Mouse (Mus musculus) spleen, postnatal 10 days (tissue): Measurements from ENCODE around the gene Aldh3b2.
"Not testable (repeated sequence)": the region's sequence is repeated elsewhere in the genome, so short reads cannot be mapped to it uniquely, and the experiment has no call there.

Source experiments
- DNase-seq, 2 experiments: peaks; one replicate each; pipeline ENCODE4 v3.0.0; 2021 to 2022; ENCODE audit warnings: low spot score in 2 of 2

Aldh3b2 gene

GRCm38 (mm10) chr19:3947813-3948212, 24.3 kb upstream of the Aldh3b2 start:
- no peak for DNase-seq

DNA sequence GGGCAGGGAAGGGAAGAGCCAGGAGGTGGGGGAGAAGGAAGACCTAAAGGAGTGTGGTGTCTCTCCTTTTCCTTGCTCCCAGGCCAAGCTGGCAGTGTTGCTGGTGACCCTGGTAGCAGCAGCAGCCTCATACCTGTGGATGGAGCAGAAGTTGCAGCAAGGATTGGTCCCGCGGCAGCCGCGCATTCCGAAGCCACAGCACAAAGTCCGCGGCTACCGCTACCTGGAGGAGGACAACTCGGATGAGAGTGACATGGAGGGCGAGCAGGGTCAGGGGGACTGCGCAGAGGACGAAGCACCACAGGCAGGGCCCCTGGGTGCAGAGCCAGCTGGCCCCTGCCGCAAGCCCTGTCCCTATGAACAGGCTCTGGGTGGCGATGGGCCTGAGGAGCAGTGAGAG, 23.6 kb upstream of the Aldh3b2 start:
- DNase-seq = no peak

- no peak for DNase-seq
These were observed 21.8 kb upstream of the Aldh3b2 start for GRCm38 (mm10) chr19:3950331-3950730.

DNA sequence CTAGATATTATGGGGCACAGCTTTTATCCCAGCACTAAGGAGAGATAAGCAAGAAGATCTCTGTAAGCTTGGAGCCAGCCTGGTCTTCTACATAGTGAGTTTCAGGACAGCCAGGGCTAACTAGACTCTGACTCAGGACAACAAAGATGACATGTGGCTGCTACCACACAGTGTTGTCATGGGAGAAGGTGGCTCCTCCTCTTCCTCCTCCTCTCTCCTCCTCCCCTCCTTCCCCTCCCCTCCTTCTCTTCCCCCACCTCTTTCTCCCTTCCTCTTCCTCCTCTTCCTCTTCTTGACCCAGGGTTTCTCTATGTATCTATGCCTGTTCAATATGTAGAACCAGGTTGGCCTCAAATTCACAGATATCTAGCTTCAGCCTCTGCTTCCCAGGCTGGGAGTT, 20.7 kb upstream of the Aldh3b2 start:
- no peak for DNase-seq

GRCm38 (mm10) chr19:3952099-3952498, 20.0 kb upstream of the Aldh3b2 start:
- no peak for DNase-seq

- DNase-seq = no peak
These were observed 17.1 kb upstream of the Aldh3b2 start for GRCm38 (mm10) chr19:3955033-3955432.

DNA sequence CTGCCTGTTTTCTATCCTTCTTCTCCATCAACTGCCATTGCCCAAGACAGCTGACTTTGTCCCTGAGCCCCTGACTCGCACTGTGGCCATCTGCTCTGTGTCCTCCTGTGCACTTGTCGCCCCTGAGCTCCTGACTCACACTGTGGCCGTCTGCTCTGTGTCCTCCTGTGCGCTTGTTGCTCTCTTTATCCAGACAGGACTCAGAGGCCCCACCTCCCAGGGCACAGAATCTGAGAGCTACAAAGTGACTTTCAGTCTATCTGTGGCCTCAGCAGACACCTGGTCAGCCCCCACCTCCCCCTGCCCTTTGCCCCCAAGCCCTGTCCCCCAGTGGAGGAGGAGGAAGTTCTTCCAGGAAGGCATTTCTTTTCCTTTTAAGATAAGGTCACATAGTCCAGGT, 16.3 kb upstream of the Aldh3b2 start:
- no peak for DNase-seq

DNA sequence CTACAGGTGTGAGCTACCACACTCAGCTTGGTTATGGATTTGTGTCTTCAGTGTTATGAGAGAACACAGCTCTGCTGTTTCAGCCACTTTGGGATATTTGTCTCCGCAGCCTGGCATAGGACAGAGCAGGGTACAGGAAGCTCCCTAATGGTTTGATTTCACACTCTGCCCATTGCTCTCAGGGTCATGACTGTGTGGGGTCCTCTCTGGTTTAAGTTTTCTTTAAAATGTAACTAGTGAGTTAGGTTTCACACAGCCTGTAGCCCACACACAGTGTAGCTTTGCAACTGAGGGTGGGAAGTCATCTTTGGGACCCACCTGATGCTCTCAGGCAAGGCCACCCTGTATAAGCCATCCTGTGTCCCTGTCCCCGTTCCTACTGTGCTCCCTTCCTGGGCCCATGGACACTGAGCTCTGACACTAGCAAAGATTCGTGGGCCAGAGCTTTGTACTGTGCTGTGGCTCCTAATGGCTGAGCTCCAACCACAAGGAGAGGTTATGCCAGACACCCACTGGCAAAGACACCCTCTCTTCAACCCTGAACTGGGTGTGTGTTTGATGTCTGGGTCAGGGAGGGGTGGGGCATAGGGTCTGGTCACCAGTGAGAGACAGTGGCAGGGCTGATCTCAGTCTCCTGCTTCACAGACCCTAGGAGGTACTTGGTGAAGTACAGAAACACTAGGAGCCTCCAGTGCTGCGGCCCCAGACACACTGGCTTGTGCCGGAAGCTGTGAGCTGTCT, 14.7 kb upstream of the Aldh3b2 start:
- not testable (repeated sequence) for DNase-seq

DNA sequence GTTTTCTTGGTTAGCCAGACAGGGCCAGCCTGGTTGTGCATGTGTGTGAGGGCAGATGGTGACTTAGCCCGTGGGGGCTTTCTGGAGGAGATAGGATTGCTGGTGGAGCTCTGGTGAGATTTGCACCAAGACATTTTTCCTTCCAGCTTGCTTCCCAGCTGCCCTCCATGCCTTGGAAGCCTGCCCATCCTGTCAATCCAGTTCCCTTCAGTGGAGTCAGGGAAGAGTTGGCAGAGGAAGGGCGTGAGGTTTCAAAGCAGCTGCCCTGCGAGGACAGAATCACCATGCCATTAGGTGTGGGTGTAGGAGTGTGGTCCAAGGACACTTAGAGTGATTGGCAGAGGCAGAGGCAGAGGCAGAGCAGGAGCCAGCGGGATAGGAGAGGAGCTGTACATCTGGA, 13.7 kb upstream of the Aldh3b2 start, which contains the start of gene Aldh3b3:
Aldh3b3 (plus strand) TSS at position 176 of the 400 bp plus-strand sequence.
- DNase-seq = no peak

- no peak for DNase-seq
These were observed 13.1 kb upstream of the Aldh3b2 start for GRCm38 (mm10) chr19:3959030-3959429.

DNA sequence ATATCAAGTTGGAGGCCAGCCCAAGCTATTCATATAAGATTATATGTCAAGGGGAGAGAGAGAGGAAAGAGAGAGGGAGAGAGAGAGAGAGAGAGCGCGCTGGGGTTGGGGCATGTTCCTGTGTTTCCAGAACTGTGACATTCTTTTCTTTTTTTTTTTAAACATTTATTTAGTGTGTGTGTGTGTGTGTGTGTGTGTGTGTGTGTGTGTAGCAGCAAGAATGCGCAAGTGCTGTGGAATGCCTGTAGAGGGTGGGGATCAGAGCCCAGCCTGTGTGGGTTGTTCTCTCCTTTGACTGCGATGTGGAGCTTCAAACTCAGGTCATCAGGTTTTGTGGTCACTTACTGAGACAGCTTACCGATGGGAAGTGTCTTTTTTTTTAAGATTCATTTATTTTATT, 11.9 kb upstream of the Aldh3b2 start:
- DNase-seq = no peak

DNA sequence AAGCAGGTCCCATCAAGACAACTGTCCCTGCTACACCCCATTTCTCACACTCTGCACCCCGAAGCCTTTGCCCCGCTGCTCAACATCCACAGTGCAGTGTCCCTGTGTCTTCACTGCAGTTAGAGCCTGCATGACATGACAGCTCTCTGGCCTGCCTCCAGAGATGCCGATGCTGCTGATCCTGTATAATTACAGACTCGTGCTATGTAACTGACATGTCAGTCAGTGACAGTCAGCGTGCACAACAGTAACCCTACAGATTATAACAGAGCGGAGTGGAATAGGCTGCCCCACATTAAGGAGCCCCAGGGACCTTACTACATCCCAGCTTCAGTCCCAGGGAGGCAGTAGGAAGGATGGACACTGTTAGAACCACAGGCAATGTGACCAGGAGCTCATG, 10.3 kb upstream of the Aldh3b2 start:
- DNase-seq = not testable (repeated sequence)

- peak in 1 of 2 experiments; percentile 70 for DNase-seq
These were observed 9.7 kb upstream of the Aldh3b2 start for GRCm38 (mm10) chr19:3962469-3962868.

DNA sequence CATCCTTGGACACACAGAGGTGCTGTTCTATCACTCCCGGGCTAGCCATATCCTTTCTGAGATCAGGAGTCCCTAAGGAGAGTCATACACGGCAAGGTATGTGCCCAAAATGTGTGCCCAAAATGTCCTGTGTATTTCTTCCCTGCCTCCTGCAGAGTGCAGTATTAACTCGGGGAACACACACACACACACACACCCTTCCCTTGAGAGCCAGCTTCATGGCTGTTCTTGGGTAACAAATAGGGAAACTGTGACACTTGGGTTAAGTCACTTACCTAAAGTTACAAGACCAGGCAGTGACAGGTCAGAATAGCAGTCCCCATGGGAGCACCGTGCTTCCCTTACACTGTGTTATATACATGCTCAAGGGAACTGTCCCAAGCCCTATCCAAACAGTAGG, 8.1 kb upstream of the Aldh3b2 start:
- no peak for DNase-seq

DNA sequence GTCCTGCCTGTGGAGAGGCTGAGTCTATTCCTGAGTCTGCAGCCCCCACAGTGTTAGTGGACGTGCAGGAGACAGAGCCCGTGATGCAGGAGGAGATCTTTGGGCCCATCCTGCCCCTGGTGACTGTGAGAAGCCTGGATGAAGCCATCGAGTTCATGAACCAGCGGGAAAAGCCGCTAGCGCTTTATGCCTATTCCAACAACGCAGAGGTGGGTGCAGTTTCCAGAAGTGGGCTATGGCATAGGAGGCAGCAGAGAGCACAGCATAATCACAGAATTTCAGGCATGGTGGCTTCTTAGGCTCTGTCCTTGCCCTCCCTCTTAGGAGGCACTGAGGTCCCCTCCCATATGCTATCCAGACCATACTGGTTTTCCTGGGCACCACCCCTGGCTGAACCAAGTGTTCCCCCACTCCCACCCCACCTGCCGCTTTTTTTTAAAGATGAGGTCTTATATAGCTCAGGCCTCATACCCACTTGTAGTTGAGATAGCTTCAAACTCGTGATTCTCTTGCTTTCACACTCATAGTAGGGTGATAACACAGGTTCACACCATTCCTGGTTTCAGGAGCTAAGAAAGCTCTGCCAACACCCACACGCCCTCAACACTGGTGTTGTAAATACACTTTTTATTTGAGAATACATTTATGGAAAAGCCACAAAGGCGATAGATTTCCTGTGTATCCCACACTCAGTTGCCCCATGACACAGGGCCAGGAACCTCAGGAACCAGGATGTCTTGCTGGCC, 5.6 kb upstream of the Aldh3b2 start:
- DNase-seq = no peak

DNA sequence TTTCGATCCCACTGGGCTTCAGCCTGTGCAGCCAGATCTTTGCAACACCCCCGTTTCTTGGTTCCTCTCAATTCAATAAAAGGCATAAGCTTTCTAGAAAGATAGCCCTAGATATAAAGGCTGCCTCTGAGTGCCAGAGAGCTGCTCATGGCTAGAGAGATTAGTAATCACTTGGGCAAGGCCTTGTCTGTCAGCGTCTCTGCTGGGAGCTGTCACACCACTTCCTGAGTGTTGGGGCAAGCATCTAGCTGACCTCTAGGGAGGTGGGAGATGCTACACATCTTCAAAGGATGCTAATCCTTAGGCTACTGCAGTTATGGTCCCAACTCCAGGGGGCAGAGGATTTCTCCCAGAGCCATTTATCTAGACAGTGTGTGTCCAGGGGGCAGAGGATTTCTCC, 4.9 kb upstream of the Aldh3b2 start:
- DNase-seq = no peak

- DNase-seq = not testable (repeated sequence)
These were observed 2.5 kb downstream of the Aldh3b2 start for GRCm38 (mm10) chr19:3974608-3975007.

GRCm38 (mm10) chr19:3975866-3976265, 3.7 kb downstream of the Aldh3b2 start:
- DNase-seq = no peak

GRCm38 (mm10) chr19:3980309-3980708, 8.2 kb downstream of the Aldh3b2 start:
- DNase-seq = peak; percentile 70 to 84

- DNase-seq = no peak
These were observed 8.8 kb downstream of the Aldh3b2 start for GRCm38 (mm10) chr19:3980917-3981316.

GRCm38 (mm10) chr19:3983527-3984200, 11.5 kb downstream of the Aldh3b2 start:
- DNase-seq = no peak

DNA sequence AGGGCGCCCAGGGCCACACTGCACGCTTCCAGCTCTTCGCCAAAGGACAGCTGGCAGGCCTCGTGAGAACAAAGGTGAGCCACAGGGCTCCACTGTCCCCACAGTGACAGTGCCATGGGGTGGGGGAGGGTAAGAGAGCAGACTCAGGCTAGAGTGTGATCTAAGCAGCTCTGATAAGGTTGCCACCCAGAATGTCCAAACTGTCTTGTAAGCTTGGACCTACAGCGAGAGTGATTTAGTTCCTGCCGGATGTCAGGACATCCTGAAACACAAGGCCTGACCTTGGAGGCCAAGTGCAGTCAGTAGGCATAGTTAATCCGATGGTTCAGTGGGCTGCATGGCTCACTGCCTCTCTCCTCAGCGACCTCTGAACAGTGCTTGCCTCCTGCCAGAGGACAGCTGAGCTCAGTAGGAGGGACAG, 13.1 kb downstream of the Aldh3b2 start:
- no peak for DNase-seq

DNA sequence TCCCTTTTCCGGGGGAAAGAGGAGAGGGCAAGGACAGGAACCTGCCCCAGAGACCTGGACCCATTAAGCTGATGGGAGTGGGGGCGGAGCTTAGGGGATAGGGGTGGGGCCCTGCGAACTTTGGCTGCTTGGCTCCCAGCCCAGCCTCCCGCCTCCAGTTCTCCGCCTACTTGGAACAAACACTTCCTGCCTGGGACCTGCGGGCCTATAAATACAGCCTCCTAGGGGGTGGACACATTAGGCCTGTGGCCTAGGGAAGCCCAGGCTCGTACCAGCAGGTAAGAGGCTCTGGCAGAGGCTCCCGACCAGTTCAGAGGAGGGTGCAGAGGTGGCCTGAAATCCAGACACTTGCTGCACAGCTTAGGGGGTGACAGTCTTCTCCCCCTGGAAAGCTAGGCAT, 14.2 kb downstream of the Aldh3b2 start, which contains the start of gene Acy3:
Acy3 (plus strand) TSS at position 237 of the 400 bp plus-strand sequence.
- peak in 1 of 2 experiments; percentile 66 for DNase-seq
